Comparison of ENCODE assay signal across 17 mouse cellular contexts in the genomic region with DNA sequence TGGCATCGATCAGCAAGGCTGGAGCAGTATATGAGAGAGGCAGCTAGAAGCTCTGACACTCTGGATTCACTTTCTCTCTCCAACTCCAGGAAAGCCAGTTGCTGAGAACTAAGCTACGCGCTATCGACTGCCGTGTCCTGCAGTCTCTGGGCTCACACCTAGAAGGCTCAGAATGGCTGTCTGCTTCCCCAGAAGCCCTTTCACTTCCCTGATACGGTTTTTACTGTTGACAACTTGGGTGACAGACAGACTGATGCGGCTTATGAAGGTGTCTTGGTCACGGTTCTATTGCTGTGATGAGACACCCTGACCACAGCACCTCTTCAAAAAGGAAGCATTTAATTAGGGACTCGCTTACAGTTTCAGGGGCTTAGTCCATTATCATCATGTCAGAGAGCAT. TPM values are rescaled to one million over a fixed set of nuclear protein-coding genes. Genes with fewer than 3 reads are reported as not detected.
A peak's percentile ranks its signal among the peaks of the same experiment; 100 is the strongest.
DNase-seq lines count a peak whose midpoint lies in the region; ATAC-seq and TF ChIP-seq lines count a peak whose summit lies in the region.
"Had no signal": no experiment of that assay in that cellular context is flagged by ENCODE, and none has a peak within 500 bp of the region (broad histone marks: within the 10 kb centered on the region; RNA-seq: fewer than 3 reads in every experiment).

No protein-coding gene starts in this region.

- H3K4me2 ChIP-seq in lung, embryonic 14.5 days: no peak overlapping the region
- H3K4me2 ChIP-seq: heart, embryonic 11.5 days; lung, embryonic 15.5 days; stomach, embryonic 15.5 days had no signal

- peaks cover 18% of the 10 kb centered on the region for H3K36me3 ChIP-seq in lung, embryonic 14.5 days (ENCODE audit: insufficient read depth)
- peaks cover 31% of the 10 kb centered on the region for H3K36me3 ChIP-seq in embryonic facial prominence, embryonic 10.5 days (replicated peaks)

- H3K4me1 ChIP-seq in lung, embryonic 14.5 days (ENCODE audit: insufficient read depth): no peaks in the 10 kb centered on the region
- H3K4me1 ChIP-seq in embryonic facial prominence, embryonic 10.5 days: peaks cover 28% of the 10 kb centered on the region
- H3K4me1 ChIP-seq: lung, embryonic 15.5 days; stomach, embryonic 15.5 days had no signal

- 62% methylated on average over 9 of the region's 9 CpGs for WGBS in lung, embryonic 14.5 days
- 81% methylated on average over 9 of the region's 9 CpGs for WGBS in embryonic facial prominence, embryonic 10.5 days

- H3K9me3 ChIP-seq in lung, embryonic 14.5 days (ENCODE audit: low read depth, low read length): no peaks in the 10 kb centered on the region
- H3K9me3 ChIP-seq in embryonic facial prominence, embryonic 10.5 days: no peaks in the 10 kb centered on the region
- H3K9me3 ChIP-seq: lung, embryonic 15.5 days; stomach, embryonic 15.5 days had no signal

- TF ChIP-seq CTCF in lung, embryonic 14.5 days (IDR thresholded peaks at IDR 0.05; ENCODE audit: low read depth): no peak

- H3K27ac ChIP-seq in lung, embryonic 14.5 days (ENCODE audit: low read depth): no peak overlapping the region
- 0 out of 2 replicates have a peak overlapping the region, but pooled peaks have one; percentile 8 for H3K27ac ChIP-seq in embryonic facial prominence, embryonic 10.5 days (replicated peaks)
- H3K27ac ChIP-seq: lung, embryonic 15.5 days; stomach, embryonic 15.5 days had no signal

- peak; percentile 38; the same call in 1 of the 2 replicates for ATAC-seq in frontal cortex, adult (ENCODE audit: low TSS enrichment)
- ATAC-seq in lung, embryonic 14.5 days (ENCODE audit: insufficient read depth): 0 out of 2 replicates have a peak, but pooled peaks have one; percentile 5
- peak; percentile 72 for ATAC-seq in neutrophil, adult 5-6 weeks (ENCODE audit: extremely low read depth, insufficient number of reproducible peaks, low FRiP score, poor library complexity, severe bottlenecking)
- ATAC-seq: Patski had no signal

- DNase-seq in frontal cortex, postnatal 14 days (ENCODE audit: low spot score in 2 of 2): no peak
- no peak for DNase-seq in lung, embryonic 14.5 days
- DNase-seq in lung, postnatal 25 days (ENCODE audit: low spot score): no peak
- DNase-seq in embryonic facial prominence, embryonic 10.5 days (ENCODE audit: low spot score): no peak
- DNase-seq in kidney, adult 9 months: no peak
- DNase-seq in left cerebral cortex, adult 9 months (ENCODE audit: low spot score in 2 of 2): no peak
- DNase-seq: cerebellum, postnatal 25 days; forebrain, postnatal 0 days; gastrocnemius, postnatal 14 days; thymus, postnatal 14 days had no signal

- no peaks in the 10 kb centered on the region for H3K27me3 ChIP-seq in lung, embryonic 14.5 days (ENCODE audit: insufficient read depth, low read length)
- no peaks in the 10 kb centered on the region for H3K27me3 ChIP-seq in embryonic facial prominence, embryonic 10.5 days (replicated peaks; ENCODE audit: low read depth, poor library complexity, severe bottlenecking)
- H3K27me3 ChIP-seq: lung, embryonic 15.5 days; Patski; stomach, embryonic 15.5 days had no signal

- no peak overlapping the region for H3K4me3 ChIP-seq in lung, embryonic 14.5 days (ENCODE audit: low read depth, low read length)
- H3K4me3 ChIP-seq in embryonic facial prominence, embryonic 10.5 days: no peak overlapping the region
- H3K4me3 ChIP-seq: lung, embryonic 15.5 days; stomach, embryonic 15.5 days had no signal

- no peak overlapping the region for H3K9ac ChIP-seq in lung, embryonic 14.5 days
- H3K9ac ChIP-seq: forebrain, postnatal 0 days; lung, embryonic 15.5 days; stomach, embryonic 15.5 days had no signal

RNA-seq across cellular contexts. Expression of a gene that starts 54.0 kb away (rescaled TPM):
- 1.3 TPM in 2 replicates for polyA plus RNA-seq in lung, embryonic 14.5 days (2014; fragmentation: Nextera tagmentation; extraction: Ambion mirVana)
- 9.5 and 15.1 TPM in 2 replicates for polyA plus RNA-seq in embryonic facial prominence, embryonic 10.5 days (2016; fragmentation: Nextera tagmentation; extraction: Ambion mirVana)
- total RNA-seq in neutrophil, adult 5-6 weeks (2017): 0.12 TPM in 1 of 2 replicates, not detected in the other
- total RNA-seq: megakaryocyte-erythroid progenitor cell, adult 5-6 weeks had no signal

Comparison
In these comparisons a context has a peak if more than half of its experiments do, and no peak if none do; other contexts are left out.
1. ATAC-seq: peak in every context shown above with its lines; median percentile 72 in neutrophil, adult 5-6 weeks; 38 in frontal cortex, adult; 5 in lung, embryonic 14.5 days.